Mouse (Mus musculus) lung, embryonic 15.5 days (tissue): Measurements from ENCODE around the gene Wasl. TPM values are rescaled to one million over a fixed set of nuclear protein-coding genes. Genes with fewer than 3 reads are reported as not detected.
A peak's percentile ranks its signal among the peaks of the same experiment; 100 is the strongest.

ENCODE experiments used
- ATAC-seq: fragments of 200-750 bp; cut with Nextera tagmentation; 2 replicates; pipeline ENCODE4 v1.8.0; 2017; ENCODE audit warnings: moderate number of reproducible peaks, borderline replicate concordance; ENCODE audit not compliant: low FRiP score, low TSS enrichment; ENCODE audit errors: extremely low read depth
- H3K27ac ChIP-seq: fragments of 300-500 bp; sonication (generic); 2 replicates; pipeline ENCODE4 v1.5.1; 2015; ENCODE audit warnings: moderate library complexity, mild to moderate bottlenecking, inconsistent platforms
- H3K27me3 ChIP-seq: fragments of 300-500 bp; sonication (generic); 2 replicates; pipeline ENCODE4 v1.6.1; 2015; ENCODE audit warnings: inconsistent platforms
- H3K36me3 ChIP-seq: fragments of 300-500 bp; sonication (generic); 2 replicates; pipeline ENCODE4 v1.6.1; 2015; ENCODE audit warnings: inconsistent platforms
- H3K4me1 ChIP-seq: fragments of 300-500 bp; sonication (generic); 2 replicates; pipeline ENCODE4 v1.6.1; 2015; ENCODE audit warnings: inconsistent platforms
- H3K4me2 ChIP-seq: fragments of 300-500 bp; sonication (generic); 2 replicates; pipeline ENCODE4 v1.6.1; 2015; ENCODE audit warnings: inconsistent platforms, mild to moderate bottlenecking, moderate library complexity
- H3K4me3 ChIP-seq: fragments of 300-500 bp; sonication (generic); 2 replicates; pipeline ENCODE4 v1.5.1; 2015; ENCODE audit warnings: mild to moderate bottlenecking, inconsistent platforms
- H3K9ac ChIP-seq: fragments of 300-500 bp; sonication (generic); 2 replicates; pipeline ENCODE4 v1.6.1; 2015; ENCODE audit warnings: inconsistent platforms
- H3K9me3 ChIP-seq: fragments of 300-500 bp; sonication (generic); 2 replicates; pipeline ENCODE4 v1.6.1; 2016; ENCODE audit warnings: inconsistent platforms
- WGBS: fragments of 180-500 bp; shearing (Covaris S2); methylation state at CpG from one replicate; pipeline ENCODE4 v1.1.7; 2015; 5-methylcytosine and 5-hydroxymethylcytosine counted together
- polyA plus RNA-seq: library from polyadenylated mRNA; unstranded; fragments of >200 nt; fragmentation: Nextera tagmentation; extraction: Ambion mirVana; gene quantifications from 2 replicates; pipeline ENCODE4 v1.2.1, GENCODE M21; 2015

The Wasl gene
- 67.3 and 68.5 TPM in 2 replicates for polyA plus RNA-seq

DNA sequence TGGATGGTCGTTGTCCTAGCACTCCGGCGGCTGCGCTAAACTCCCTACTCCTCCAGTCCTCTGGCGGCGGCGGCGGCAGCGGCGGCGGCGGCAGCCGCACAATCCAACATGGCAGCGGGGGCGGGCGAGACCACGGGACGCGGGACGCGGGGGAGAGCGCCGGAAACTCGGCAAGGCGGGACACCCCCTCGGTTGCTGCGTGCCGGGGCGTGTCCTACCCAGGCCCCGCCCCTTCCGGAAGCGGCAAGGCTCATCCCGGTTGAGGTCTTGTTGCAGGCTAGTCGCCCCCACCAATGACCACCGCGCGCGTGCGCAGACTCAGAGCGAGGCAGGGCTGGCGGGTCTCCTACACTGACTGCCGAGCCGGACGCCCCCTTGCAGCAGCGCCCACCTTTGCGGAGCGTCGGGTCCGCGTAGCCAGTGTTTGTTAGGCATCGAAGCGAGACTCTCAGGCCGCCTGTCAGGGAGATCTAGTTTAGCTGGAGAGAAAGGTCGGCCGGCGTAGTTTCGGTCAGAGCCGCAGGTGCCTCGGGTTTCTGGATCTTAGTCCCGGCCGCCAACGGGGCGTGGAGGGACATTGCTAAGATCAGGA lies at the start of gene Wasl:
TSS of gene Wasl (minus strand) at position 143 of the 592 bp plus-strand sequence.
- peak; percentile 98 for ATAC-seq
- Histone ChIP-seq H3K27me3 (no peaks in the 10 kb centered on the region), H3K36me3 (no peaks in the 10 kb centered on the region), H3K27ac (peak within 1 kb of the TSS; percentile 98), H3K4me2 (peak within 1 kb of the TSS; percentile 85), H3K9ac (peak within 1 kb of the TSS; percentile 94), H3K4me3 (peak within 1 kb of the TSS; percentile 91), H3K4me1 (peaks cover 9% of the 10 kb centered on the region), H3K9me3 (no peaks in the 10 kb centered on the region)
- WGBS = under 1% methylated on average over 61 of the region's 63 CpGs

DNA sequence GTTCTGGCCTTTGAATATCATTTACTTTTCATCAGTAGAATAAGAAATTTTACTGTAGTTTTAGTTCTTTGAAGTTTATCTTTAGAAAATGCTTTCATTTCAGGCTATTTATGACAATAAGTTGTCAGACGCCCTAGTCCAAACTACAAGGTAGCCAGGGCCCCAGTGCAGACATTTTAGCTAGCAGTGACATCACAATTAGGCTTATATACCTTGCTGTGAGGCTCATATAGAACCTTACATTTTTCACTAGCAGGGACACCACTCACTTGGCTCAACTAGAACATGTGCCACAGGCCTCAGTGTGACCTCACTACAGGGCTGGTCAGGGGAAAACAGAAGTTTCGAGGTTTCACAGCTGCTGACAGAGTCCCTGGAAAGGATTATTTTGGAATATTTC lies 42.7 kb upstream of the Wasl start:
- Histone ChIP-seq H3K9ac (no peak overlapping the region), H3K36me3 (no peaks in the 10 kb centered on the region), H3K4me2 (no peak overlapping the region), H3K9me3 (no peaks in the 10 kb centered on the region), H3K4me3 (no peak overlapping the region), H3K4me1 (no peaks in the 10 kb centered on the region), H3K27ac (no peak overlapping the region), H3K27me3 (no peaks in the 10 kb centered on the region)
- 45% methylated on average over 2 of the region's 2 CpGs for whole genome bisulfite sequencing
- no peak for ATAC-seq

DNA sequence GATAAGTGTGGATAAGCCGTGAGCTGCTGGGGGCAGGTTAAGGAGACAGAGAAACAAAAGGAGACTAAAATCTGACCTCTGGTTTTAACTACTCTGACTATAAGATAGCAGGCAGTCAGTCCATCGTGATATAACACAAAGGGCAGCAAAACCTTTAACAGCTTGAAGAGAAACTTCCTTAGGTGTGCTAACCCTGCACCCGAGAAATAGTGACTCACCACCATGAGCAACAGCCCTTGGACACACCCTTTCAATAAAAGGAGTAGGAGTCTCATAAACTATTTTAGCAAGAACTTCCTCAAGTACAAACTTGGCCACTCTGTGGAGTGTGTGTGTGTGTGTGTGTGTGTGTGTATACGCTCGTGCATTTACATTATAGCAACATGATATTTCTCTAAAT lies 42.3 kb upstream of the Wasl start:
- Histone ChIP-seq H3K4me2 (no peak overlapping the region), H3K4me3 (no peak overlapping the region), H3K36me3 (no peaks in the 10 kb centered on the region), H3K4me1 (no peaks in the 10 kb centered on the region), H3K27ac (no peak overlapping the region), H3K9ac (no peak overlapping the region), H3K9me3 (no peaks in the 10 kb centered on the region), H3K27me3 (no peaks in the 10 kb centered on the region)
- 70% methylated on average over 5 of the region's 5 CpGs for WGBS
- ATAC-seq = no peak

- Histone ChIP-seq H3K27me3 (no peaks in the 10 kb centered on the region), H3K36me3 (no peaks in the 10 kb centered on the region), H3K9ac (no peak overlapping the region), H3K27ac (no peak overlapping the region), H3K9me3 (no peaks in the 10 kb centered on the region), H3K4me1 (no peaks in the 10 kb centered on the region), H3K4me3 (no peak overlapping the region), H3K4me2 (no peak overlapping the region)
- WGBS = 77% methylated on average over 5 of the region's 5 CpGs
- ATAC-seq = no peak
These were observed 32.4 kb upstream of the Wasl start for GRCm38 (mm10) chr6:24697216-24697615.

DNA sequence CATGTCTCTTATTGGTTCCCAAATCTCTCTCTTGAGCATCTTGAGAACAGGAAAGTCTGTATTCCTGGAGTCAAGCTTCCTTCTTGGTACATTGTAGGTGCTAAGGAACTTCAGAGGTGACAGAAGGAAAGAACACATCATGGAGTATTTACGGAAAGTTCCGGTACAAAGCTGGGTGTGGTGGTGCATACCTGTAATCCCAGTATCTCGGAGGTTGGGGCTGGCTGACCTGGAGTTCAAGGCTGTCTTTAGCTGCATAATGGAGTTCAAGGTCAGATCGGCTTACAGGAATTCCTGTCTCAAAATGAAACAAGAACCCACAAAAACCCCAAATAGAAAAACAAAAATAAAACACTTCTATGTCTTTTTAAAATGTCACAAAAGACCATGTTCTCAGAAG lies 31.3 kb upstream of the Wasl start:
- H3K4me3 ChIP-seq = no peak overlapping the region
- no peaks in the 10 kb centered on the region for H3K9me3 ChIP-seq
- H3K4me1 ChIP-seq = no peaks in the 10 kb centered on the region
- no peaks in the 10 kb centered on the region for H3K36me3 ChIP-seq
- no peak overlapping the region for H3K9ac ChIP-seq
- no peak overlapping the region for H3K4me2 ChIP-seq
- ATAC-seq = no peak
- WGBS = 81% methylated on average over 4 of the region's 4 CpGs
- no peaks in the 10 kb centered on the region for H3K27me3 ChIP-seq
- no peak overlapping the region for H3K27ac ChIP-seq

GRCm38 (mm10) chr6:24694455-24695410 lies 29.9 kb upstream of the Wasl start:
- H3K4me2 ChIP-seq = no peak overlapping the region
- H3K4me3 ChIP-seq = no peak overlapping the region
- 72% methylated on average over 11 of the region's 11 CpGs for WGBS
- H3K27ac ChIP-seq = no peak overlapping the region
- no peak overlapping the region for H3K9ac ChIP-seq
- no peak for ATAC-seq
- no peaks in the 10 kb centered on the region for H3K36me3 ChIP-seq
- no peaks in the 10 kb centered on the region for H3K9me3 ChIP-seq
- H3K27me3 ChIP-seq = no peaks in the 10 kb centered on the region
- H3K4me1 ChIP-seq = no peaks in the 10 kb centered on the region

GRCm38 (mm10) chr6:24687871-24688270 lies 23.1 kb upstream of the Wasl start:
- Histone ChIP-seq H3K9ac (no peak overlapping the region), H3K27ac (no peak overlapping the region), H3K27me3 (no peaks in the 10 kb centered on the region), H3K4me3 (no peak overlapping the region), H3K4me1 (no peaks in the 10 kb centered on the region), H3K4me2 (no peak overlapping the region), H3K36me3 (no peaks in the 10 kb centered on the region), H3K9me3 (no peaks in the 10 kb centered on the region)
- no peak for ATAC-seq
- 53% methylated on average over 1 of the region's 1 CpGs for WGBS

GRCm38 (mm10) chr6:24683113-24683512 lies 18.3 kb upstream of the Wasl start:
- H3K4me2 ChIP-seq = no peak overlapping the region
- no peaks in the 10 kb centered on the region for H3K27me3 ChIP-seq
- H3K9me3 ChIP-seq = no peaks in the 10 kb centered on the region
- no peaks in the 10 kb centered on the region for H3K4me1 ChIP-seq
- no peak overlapping the region for H3K4me3 ChIP-seq
- no peak overlapping the region for H3K9ac ChIP-seq
- 92% methylated on average over 3 of the region's 3 CpGs for WGBS
- no peak for ATAC-seq
- H3K36me3 ChIP-seq = no peaks in the 10 kb centered on the region
- H3K27ac ChIP-seq = no peak overlapping the region

GRCm38 (mm10) chr6:24667829-24668228 lies 3.0 kb upstream of the Wasl start:
- no peaks in the 10 kb centered on the region for H3K4me1 ChIP-seq
- no peak for ATAC-seq
- no peaks in the 10 kb centered on the region for H3K36me3 ChIP-seq
- H3K27me3 ChIP-seq = no peaks in the 10 kb centered on the region
- no peak overlapping the region for H3K9ac ChIP-seq
- H3K27ac ChIP-seq = peak overlapping the region; percentile 47; the same call in 1 of the 2 replicates
- H3K9me3 ChIP-seq = no peaks in the 10 kb centered on the region
- WGBS = 51% methylated on average over 3 of the region's 3 CpGs
- H3K4me3 ChIP-seq = no peak overlapping the region
- H3K4me2 ChIP-seq = no peak overlapping the region

GRCm38 (mm10) chr6:24666248-24666647 lies 1.4 kb upstream of the Wasl start:
- no peak overlapping the region for H3K27ac ChIP-seq

GRCm38 (mm10) chr6:24664133-24664866 lies 509 bp downstream of the Wasl start:
- peaks cover 9% of the 10 kb centered on the region for H3K4me1 ChIP-seq
- H3K9me3 ChIP-seq = no peaks in the 10 kb centered on the region
- peak; percentile 35 for ATAC-seq
- H3K36me3 ChIP-seq = no peaks in the 10 kb centered on the region
- H3K4me2 ChIP-seq = peak overlapping the region; percentile 85
- peak overlapping the region; percentile 98 for H3K27ac ChIP-seq
- H3K27me3 ChIP-seq = no peaks in the 10 kb centered on the region
- H3K4me3 ChIP-seq = peak overlapping the region; percentile 91
- peak overlapping the region; percentile 94 for H3K9ac ChIP-seq
- under 1% methylated on average over 54 of the region's 58 CpGs for WGBS

More at GRCm38 (mm10) chr6:24666248-24666647, 1.4 kb upstream of the Wasl start:
- H3K4me2 ChIP-seq = no peak overlapping the region
- no peak overlapping the region for H3K9ac ChIP-seq
- WGBS = 80% methylated on average over 5 of the region's 5 CpGs
- no peaks in the 10 kb centered on the region for H3K27me3 ChIP-seq
- no peaks in the 10 kb centered on the region for H3K9me3 ChIP-seq
- H3K36me3 ChIP-seq = no peaks in the 10 kb centered on the region
- H3K4me1 ChIP-seq = peaks cover 9% of the 10 kb centered on the region
- ATAC-seq = no peak
- no peak overlapping the region for H3K4me3 ChIP-seq
